ENCODE assay signal across 9 mouse cellular contexts in the genomic region with DNA sequence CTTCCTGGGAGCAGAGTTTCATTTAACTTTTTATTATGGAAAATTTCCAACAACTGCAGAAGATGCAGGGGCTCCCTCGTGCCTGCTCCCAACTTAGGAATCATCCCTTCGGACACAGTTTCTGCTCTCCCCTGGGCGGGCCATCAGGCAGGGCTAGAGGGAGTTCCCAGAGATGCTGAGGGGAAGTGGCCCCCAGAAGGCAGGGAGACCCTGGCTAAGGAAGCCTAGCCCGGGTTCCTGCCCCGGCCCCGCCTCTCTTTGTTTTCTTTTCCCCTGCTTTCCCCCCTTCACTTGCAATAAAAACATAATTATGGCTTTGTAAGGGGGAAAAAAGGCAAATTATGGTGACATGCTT.
A peak's percentile ranks its signal among the peaks of the same experiment; 100 is the strongest.
DNase-seq lines count a peak whose midpoint lies in the region; ATAC-seq and TF ChIP-seq lines count a peak whose summit lies in the region.
"Had no signal": no experiment of that assay in that cellular context is flagged by ENCODE, and none has a peak within 500 bp of the region (broad histone marks: within the 10 kb centered on the region; RNA-seq: fewer than 3 reads in every experiment).

No protein-coding gene starts in this region.

- H3K36me3 ChIP-seq in embryonic facial prominence, embryonic 11.5 days (replicated peaks; ENCODE audit: control insufficient read depth, insufficient read depth, low read depth, low read length): no peaks in the 10 kb centered on the region
- H3K36me3 ChIP-seq in hindbrain, embryonic 14.5 days (replicated peaks; ENCODE audit: control insufficient read depth, insufficient read depth): no peaks in the 10 kb centered on the region
- H3K36me3 ChIP-seq in midbrain, embryonic 15.5 days (replicated peaks): no peaks in the 10 kb centered on the region

- H3K27ac ChIP-seq in embryonic facial prominence, embryonic 11.5 days (replicated peaks; ENCODE audit: low read depth, low read length): peak overlapping the region; percentile 78
- peak overlapping the region; percentile 51; the same call in 1 of the 2 replicates for H3K27ac ChIP-seq in hindbrain, embryonic 14.5 days
- H3K27ac ChIP-seq in midbrain, embryonic 15.5 days: peak overlapping the region; percentile 78
- H3K27ac ChIP-seq in gastrocnemius, adult 2 months: no peak overlapping the region
- H3K27ac ChIP-seq: left cerebral cortex, adult 2 months had no signal

- no peak overlapping the region for H3K4me3 ChIP-seq in embryonic facial prominence, embryonic 11.5 days (ENCODE audit: low read depth, low read length)
- no peak overlapping the region for H3K4me3 ChIP-seq in hindbrain, embryonic 14.5 days (replicated peaks; ENCODE audit: low read length)
- H3K4me3 ChIP-seq in midbrain, embryonic 15.5 days: no peak overlapping the region
- H3K4me3 ChIP-seq in gastrocnemius, adult 2 months: no peak overlapping the region
- H3K4me3 ChIP-seq: left cerebral cortex, adult 2 months had no signal

- intact Hi-C loops in gastrocnemius, adult 2 months (cut with DNase I): no loop called here

- 0 out of 2 replicates have a peak, but pooled peaks have one; percentile 56 for ATAC-seq in embryonic facial prominence, embryonic 11.5 days (replicated peaks; ENCODE audit: insufficient number of reproducible peaks, low FRiP score, low TSS enrichment, low read depth)
- ATAC-seq in hindbrain, embryonic 14.5 days (ENCODE audit: low FRiP score): no peak; the same call in 1 of the 2 replicates
- 0 out of 2 replicates have a peak, but pooled peaks have one; percentile 49 for ATAC-seq in midbrain, embryonic 15.5 days (replicated peaks)

- peak; percentile 10 for DNase-seq in heart, postnatal 4 days
- DNase-seq in heart, adult 9 months (ENCODE audit: low spot score in 2 of 2): no peak
- DNase-seq in embryonic facial prominence, embryonic 11.5 days (ENCODE audit: low spot score): peak; percentile 50
- DNase-seq in hindbrain, embryonic 14.5 days (ENCODE audit: low spot score): no peak
- no peak for DNase-seq in ovary, postnatal 14 days (ENCODE audit: low spot score)
- DNase-seq in spleen, postnatal 4 days (ENCODE audit: low spot score in 2 of 2): no peak
- no peak for DNase-seq in gastrocnemius, adult 2 months

- H3K4me2 ChIP-seq in embryonic facial prominence, embryonic 11.5 days (ENCODE audit: low read depth, low read length): peak overlapping the region; percentile 16; the same call in 1 of the 2 replicates
- no peak overlapping the region for H3K4me2 ChIP-seq in hindbrain, embryonic 14.5 days (replicated peaks)
- H3K4me2 ChIP-seq in midbrain, embryonic 15.5 days: no peak overlapping the region

- no peaks in the 10 kb centered on the region for H3K27me3 ChIP-seq in embryonic facial prominence, embryonic 11.5 days (ENCODE audit: control insufficient read depth, insufficient read depth, low read length)
- no peaks in the 10 kb centered on the region for H3K27me3 ChIP-seq in hindbrain, embryonic 14.5 days (ENCODE audit: control insufficient read depth, insufficient read depth, low read length)
- H3K27me3 ChIP-seq in midbrain, embryonic 15.5 days (replicated peaks): no peaks in the 10 kb centered on the region

- peak overlapping the region; percentile 34; the same call in 1 of the 2 replicates for H3K9ac ChIP-seq in embryonic facial prominence, embryonic 11.5 days (replicated peaks; ENCODE audit: low read length)
- H3K9ac ChIP-seq in hindbrain, embryonic 14.5 days: no peak overlapping the region
- H3K9ac ChIP-seq in midbrain, embryonic 15.5 days: no peak overlapping the region

- WGBS in embryonic facial prominence, embryonic 11.5 days: 18% methylated on average over 6 of the region's 6 CpGs
- 18% methylated on average over 5 of the region's 6 CpGs for WGBS in hindbrain, embryonic 14.5 days
- WGBS in midbrain, embryonic 15.5 days: 22% methylated on average over 6 of the region's 6 CpGs

- peaks cover 7% of the 10 kb centered on the region for H3K4me1 ChIP-seq in embryonic facial prominence, embryonic 11.5 days (ENCODE audit: control insufficient read depth, insufficient read depth, low read length)
- H3K4me1 ChIP-seq in hindbrain, embryonic 14.5 days (replicated peaks; ENCODE audit: control insufficient read depth, insufficient read depth, low read length): peaks cover 23% of the 10 kb centered on the region
- peaks cover 23% of the 10 kb centered on the region for H3K4me1 ChIP-seq in midbrain, embryonic 15.5 days

- H3K9me3 ChIP-seq in embryonic facial prominence, embryonic 11.5 days (replicated peaks; ENCODE audit: control insufficient read depth, low read length): no peaks in the 10 kb centered on the region
- H3K9me3 ChIP-seq in hindbrain, embryonic 14.5 days (ENCODE audit: control insufficient read depth, low read length): no peaks in the 10 kb centered on the region
- H3K9me3 ChIP-seq in midbrain, embryonic 15.5 days: no peaks in the 10 kb centered on the region

- no peak for TF ChIP-seq CTCF in gastrocnemius, adult 2 months (IDR thresholded peaks at IDR 0.05)

Comparison
In these comparisons a context has a peak if more than half of its experiments do, and no peak if none do; other contexts are left out.
1. DNase-seq: peak in heart, postnatal 4 days (single experiment) and embryonic facial prominence, embryonic 11.5 days (single experiment); none in heart, adult 9 months (0 of 2), hindbrain, embryonic 14.5 days (single experiment), ovary, postnatal 14 days (single experiment), spleen, postnatal 4 days (0 of 2) and gastrocnemius, adult 2 months (single experiment).